Comparison of ENCODE assay signal across 8 mouse cellular contexts in the genomic region with DNA sequence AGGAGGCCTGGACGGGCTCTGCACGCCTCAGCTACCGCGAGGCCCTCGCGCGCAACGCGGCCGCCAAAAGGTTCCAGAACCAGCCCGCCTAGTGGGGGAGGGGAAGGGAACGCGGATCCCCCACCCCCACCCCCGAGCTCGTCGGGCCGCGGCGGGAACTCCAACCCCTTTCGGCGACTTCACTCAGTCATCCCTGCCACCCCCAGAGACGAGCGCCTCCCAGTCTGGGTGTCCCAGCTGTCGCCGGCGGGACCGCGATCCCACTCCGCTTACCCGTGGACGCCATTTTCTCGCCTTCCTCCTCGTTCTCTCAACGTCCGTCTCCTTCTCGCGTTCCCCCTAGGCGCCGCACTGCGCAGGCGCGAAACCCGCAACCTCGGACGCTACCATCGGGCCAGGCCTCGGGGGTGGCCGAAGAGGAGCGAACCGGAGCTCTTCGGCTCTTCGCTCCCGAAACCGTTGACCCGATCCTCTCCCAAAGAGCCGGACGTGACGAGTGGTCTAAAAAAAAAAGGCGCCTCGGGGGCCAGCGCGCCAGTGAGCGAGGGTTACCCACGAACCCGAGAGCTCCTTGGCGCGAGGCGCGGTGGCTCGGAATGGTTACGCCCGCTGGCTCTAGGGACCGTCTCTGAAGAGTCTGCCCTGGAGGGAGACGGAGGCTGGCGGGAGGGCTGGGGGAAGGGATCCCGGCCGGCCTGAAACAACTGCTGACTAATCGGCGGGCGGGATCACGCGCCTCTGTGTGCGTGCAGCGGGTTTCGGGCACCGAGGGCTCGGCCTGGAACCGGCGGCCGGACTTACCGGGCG. TPM values are rescaled to one million over a fixed set of nuclear protein-coding genes. Genes with fewer than 3 reads are reported as not detected.
DNase-seq lines count a peak whose midpoint lies in the region; ATAC-seq and TF ChIP-seq lines count a peak whose summit lies in the region.

A gene (plus strand): TSS at position 191 of the 807 bp plus-strand sequence.
A gene (minus strand): TSS at position 531 of the 807 bp plus-strand sequence.

- no peaks in the 10 kb centered on the region for H3K27me3 ChIP-seq in embryonic facial prominence, embryonic 14.5 days (replicated peaks; ENCODE audit: control insufficient read depth, insufficient read depth, low read length)
- H3K27me3 ChIP-seq in limb, embryonic 14.5 days (ENCODE audit: control insufficient read depth, insufficient read depth, low read length) = no peaks in the 10 kb centered on the region
- H3K27me3 ChIP-seq in midbrain, postnatal 0 days (ENCODE audit: insufficient read depth, low read length) = no peaks in the 10 kb centered on the region

- peaks cover 20% of the 10 kb centered on the region for H3K4me1 ChIP-seq in embryonic facial prominence, embryonic 14.5 days (ENCODE audit: control insufficient read depth, insufficient read depth, low read length)
- peaks cover 25% of the 10 kb centered on the region for H3K4me1 ChIP-seq in limb, embryonic 14.5 days (ENCODE audit: control insufficient read depth, insufficient read depth, low read length)
- H3K4me1 ChIP-seq in midbrain, postnatal 0 days (ENCODE audit: insufficient read depth, low read length) = peaks cover 13% of the 10 kb centered on the region; the same call in 1 of the 2 replicates

- H3K9ac ChIP-seq in embryonic facial prominence, embryonic 14.5 days (ENCODE audit: low read depth, low read length) = peak within 1 kb of the TSS; percentile 98
- peak within 1 kb of the TSS; percentile 99 for H3K9ac ChIP-seq in limb, embryonic 14.5 days (ENCODE audit: low read depth, low read length, severe bottlenecking)
- H3K9ac ChIP-seq in midbrain, postnatal 0 days (replicated peaks; ENCODE audit: low read length, poor library complexity, severe bottlenecking) = peak within 1 kb of the TSS; percentile 98

- peak; percentile 93 for DNase-seq in 3T3-L1 (ENCODE audit: low read depth, low spot score)
- peak; percentile 98 to 99 for DNase-seq in adrenal gland, postnatal 4 days (ENCODE audit: low spot score in 2 of 2)
- DNase-seq in embryonic facial prominence, embryonic 14.5 days (ENCODE audit: low spot score) = peak; percentile 97
- DNase-seq in heart, adult 8-10 months (ENCODE audit: low spot score) = peak; percentile 97
- peak; percentile 97 for DNase-seq in kidney, adult 9 months
- DNase-seq in limb, embryonic 14.5 days (ENCODE audit: low spot score) = peak; percentile 93
- DNase-seq in midbrain, postnatal 0 days (ENCODE audit: low spot score) = peak; percentile 97
- peak; percentile 99 for DNase-seq in spleen, postnatal 14 days (ENCODE audit: low spot score in 2 of 2)

- H3K27ac ChIP-seq in embryonic facial prominence, embryonic 14.5 days (replicated peaks; ENCODE audit: low read depth, low read length) = peak within 1 kb of the TSS; percentile 98
- H3K27ac ChIP-seq in limb, embryonic 14.5 days (replicated peaks; ENCODE audit: low read depth, low read length) = peak within 1 kb of the TSS; percentile 98
- peak within 1 kb of the TSS; percentile 97 for H3K27ac ChIP-seq in midbrain, postnatal 0 days (ENCODE audit: low read depth, low read length)

- 0 out of 2 replicates have a peak, but pooled peaks cover 6% of the 10 kb centered on the region for H3K36me3 ChIP-seq in embryonic facial prominence, embryonic 14.5 days (ENCODE audit: control insufficient read depth, insufficient read depth, low read length)
- peaks cover 6% of the 10 kb centered on the region; the same call in 1 of the 2 replicates for H3K36me3 ChIP-seq in limb, embryonic 14.5 days (ENCODE audit: control insufficient read depth, insufficient read depth, low read length)
- H3K36me3 ChIP-seq in midbrain, postnatal 0 days (ENCODE audit: insufficient read depth, low read length) = peaks cover 6% of the 10 kb centered on the region; the same call in 1 of the 2 replicates

- WGBS in embryonic facial prominence, embryonic 14.5 days = under 1% methylated on average over 52 of the region's 92 CpGs
- WGBS in limb, embryonic 14.5 days = under 1% methylated on average over 81 of the region's 92 CpGs
- under 1% methylated on average over 89 of the region's 92 CpGs for WGBS in midbrain, postnatal 0 days

- peak; percentile 72; the same call in 1 of the 2 replicates for TF ChIP-seq POLR2A in limb, embryonic 14.5 days (IDR thresholded peaks at IDR 0.05; ENCODE audit: borderline replicate concordance, extremely low read depth, insufficient read depth, insufficient read length)

- H3K4me2 ChIP-seq in embryonic facial prominence, embryonic 14.5 days (ENCODE audit: low read depth, low read length) = peak within 1 kb of the TSS; percentile 88
- peak within 1 kb of the TSS; percentile 84 for H3K4me2 ChIP-seq in limb, embryonic 14.5 days (replicated peaks; ENCODE audit: low read depth, low read length, severe bottlenecking)
- peak within 1 kb of the TSS; percentile 86 for H3K4me2 ChIP-seq in midbrain, postnatal 0 days (ENCODE audit: low read depth, low read length, poor library complexity, severe bottlenecking)

- H3K4me3 ChIP-seq in embryonic facial prominence, embryonic 14.5 days (ENCODE audit: low read depth, low read length) = peak within 1 kb of the TSS; percentile 91
- H3K4me3 ChIP-seq in limb, embryonic 14.5 days (replicated peaks; ENCODE audit: low read length) = peak within 1 kb of the TSS; percentile 100
- peak within 1 kb of the TSS; percentile 99 for H3K4me3 ChIP-seq in midbrain, postnatal 0 days (ENCODE audit: low read depth, low read length)

- no peak for TF ChIP-seq CTCF in midbrain, postnatal 0 days (IDR thresholded peaks at IDR 0.05)

- ATAC-seq in embryonic facial prominence, embryonic 14.5 days (ENCODE audit: low read depth) = peak; percentile 91
- ATAC-seq in limb, embryonic 14.5 days (ENCODE audit: low FRiP score, low read depth) = peak; percentile 90
- peak; percentile 91 for ATAC-seq in midbrain, postnatal 0 days (ENCODE audit: low FRiP score)

- no peaks in the 10 kb centered on the region for H3K9me3 ChIP-seq in embryonic facial prominence, embryonic 14.5 days (ENCODE audit: control insufficient read depth, low read length)
- H3K9me3 ChIP-seq in limb, embryonic 14.5 days (ENCODE audit: control insufficient read depth, low read length) = no peaks in the 10 kb centered on the region
- no peaks in the 10 kb centered on the region for H3K9me3 ChIP-seq in midbrain, postnatal 0 days (ENCODE audit: low read length)

RNA-seq across cellular contexts. Expression of the first gene that starts in this region (rescaled TPM):
- total RNA-seq in adrenal gland, postnatal 4 days (2021) = 10 to 100 TPM; 29.5 to 34.1 TPM
- 21.8 and 26.5 TPM in 2 replicates for polyA plus RNA-seq in embryonic facial prominence, embryonic 14.5 days (2014; fragmentation: Nextera tagmentation; extraction: Ambion mirVana)
- 10 to 100 TPM; 26.7 to 27.7 (median 27.3) TPM for total RNA-seq in heart, adult 8-10 months (2022)
- 48.1 and 63.9 TPM in 2 replicates for polyA plus RNA-seq in limb, embryonic 14.5 days (2012; rRNA removed)
- 24.6 and 27.4 TPM in 2 replicates for polyA plus RNA-seq in limb, embryonic 14.5 days (2014; fragmentation: Nextera tagmentation; extraction: Ambion mirVana)
- 48.0 and 67.1 TPM in 2 replicates for total RNA-seq in midbrain, postnatal 0 days (2014; rRNA removed)
- 50.4 and 54.6 TPM in 2 replicates for polyA plus RNA-seq in midbrain, postnatal 0 days (2015; fragmentation: Nextera tagmentation; extraction: Ambion mirVana)

RNA-seq across cellular contexts. Expression of the second gene that starts in this region (rescaled TPM):
- total RNA-seq in adrenal gland, postnatal 4 days (2021) = 100 to 1,000 TPM; 523 to 585 TPM
- 283 and 350 TPM in 2 replicates for polyA plus RNA-seq in embryonic facial prominence, embryonic 14.5 days (2014; fragmentation: Nextera tagmentation; extraction: Ambion mirVana)
- 100 to 1,000 TPM in 1 of 4 experiments, 10 to 100 TPM in 3; 74.3 to 111 (median 95.2) TPM for total RNA-seq in heart, adult 8-10 months (2022)
- 828 and 880 TPM in 2 replicates for polyA plus RNA-seq in limb, embryonic 14.5 days (2012; rRNA removed)
- 357 and 409 TPM in 2 replicates for polyA plus RNA-seq in limb, embryonic 14.5 days (2014; fragmentation: Nextera tagmentation; extraction: Ambion mirVana)
- 315 and 338 TPM in 2 replicates for total RNA-seq in midbrain, postnatal 0 days (2014; rRNA removed)
- 353 and 371 TPM in 2 replicates for polyA plus RNA-seq in midbrain, postnatal 0 days (2015; fragmentation: Nextera tagmentation; extraction: Ambion mirVana)

Comparison
In these comparisons a context has a peak if more than half of its experiments do, and no peak if none do; other contexts are left out.
1. Peak in every context shown above with its lines: DNase-seq, ATAC-seq, H3K4me3 ChIP-seq and H3K27ac ChIP-seq.